Mouse (Mus musculus) fat pad, adult 2 months (tissue): Measurements from ENCODE around the gene Dcst1.

ENCODE experiments used
- DNase-seq: peaks from one replicate; pipeline ENCODE4 v3.0.0-alpha.2; 2011; ENCODE audit warnings: low read depth, low spot score; ENCODE audit errors: extremely low read depth

The Dcst1 gene

GRCm38 (mm10) chr3:89365153-89365485, at the start of gene Dcst1:
Gene Dcst1, minus strand, starts transcription at chr3:89365253.
- no peak for DNase-seq

GRCm38 (mm10) chr3:89411490-89412393, 46.7 kb upstream of the Dcst1 start, which contains the start of gene Flad1:
Gene Flad1, minus strand, starts transcription at chr3:89411870.
- DNase-seq = peak; percentile 99

GRCm38 (mm10) chr3:89410864-89411263, 45.8 kb upstream of the Dcst1 start:
- no peak for DNase-seq

- DNase-seq = no peak
Measured at GRCm38 (mm10) chr3:89409701-89410100, 44.6 kb upstream of the Dcst1 start.

- DNase-seq = no peak
Measured at GRCm38 (mm10) chr3:89408448-89408847, 43.4 kb upstream of the Dcst1 start.

GRCm38 (mm10) chr3:89406887-89407286, 41.8 kb upstream of the Dcst1 start:
- no peak for DNase-seq

GRCm38 (mm10) chr3:89402693-89403092, 37.6 kb upstream of the Dcst1 start, which contains the start of gene Lenep:
Gene Lenep, minus strand, starts transcription at chr3:89402793.
- no peak for DNase-seq

- no peak for DNase-seq
Measured at GRCm38 (mm10) chr3:89401329-89401728, 36.3 kb upstream of the Dcst1 start.

- no peak for DNase-seq
Measured at GRCm38 (mm10) chr3:89396654-89397005, 31.6 kb upstream of the Dcst1 start.

GRCm38 (mm10) chr3:89395806-89396653, 31.0 kb upstream of the Dcst1 start:
- DNase-seq = no peak

- DNase-seq = no peak
Measured at GRCm38 (mm10) chr3:89395419-89395805, 30.4 kb upstream of the Dcst1 start.

GRCm38 (mm10) chr3:89394894-89395256, 29.8 kb upstream of the Dcst1 start:
- no peak for DNase-seq

GRCm38 (mm10) chr3:89394006-89394893, 29.2 kb upstream of the Dcst1 start, which contains the start of gene Zbtb7b:
Gene Zbtb7b, minus strand, starts transcription at chr3:89394776.
- DNase-seq = no peak

GRCm38 (mm10) chr3:89393605-89394004, 28.6 kb upstream of the Dcst1 start:
- DNase-seq = peak; percentile 73

- DNase-seq = no peak
Measured at GRCm38 (mm10) chr3:89392871-89393311, 27.8 kb upstream of the Dcst1 start.

GRCm38 (mm10) chr3:89391663-89392511, 26.8 kb upstream of the Dcst1 start:
- DNase-seq = no peak

- no peak for DNase-seq
Measured at GRCm38 (mm10) chr3:89390699-89391662, 25.9 kb upstream of the Dcst1 start.

- DNase-seq = no peak
Measured at GRCm38 (mm10) chr3:89390111-89390515, 25.1 kb upstream of the Dcst1 start.
